Mouse (Mus musculus) megakaryocyte progenitor cell, adult 5-6 weeks (primary cell): ENCODE measurements around the gene Memo1. TPM values are rescaled to one million over a fixed set of nuclear protein-coding genes. Genes with fewer than 3 reads are reported as not detected.

Experiments
- ATAC-seq: replicated peaks from 2 replicates; pipeline ENCODE4 v1.8.0; 2016; ENCODE audit warnings: mild to moderate bottlenecking, moderate TSS enrichment, inconsistent platforms; ENCODE audit not compliant: poor library complexity
- total RNA-seq, 2 experiments: library from RNA; stranded (forward) in 1 of 2; stranded (reverse) in 1 of 2; fragments of 157-497, 149-512 nt in 1 of 2; fragments of 200-1000 nt in 1 of 2; gene quantifications; 2 replicates each; pipeline versions ENCODE4 v1.2.3 to v1.2.4; 2015 to 2017

Memo1 gene
- total RNA-seq, 2 experiments from 2014 or later, result 85.1 to 99.8 TPM

- no peak for ATAC-seq
These were observed 137.2 kb downstream of the Memo1 start for GRCm38 (mm10) chr17:74158161-74158560.

Other genes with a start within 250 kb of the Memo1 start
- gene Srd5a2, start 247.6 kb downstream of the Memo1 start, total RNA-seq (2015), result not detected in 2 replicates
- not detected in 2 replicates for gene Srd5a2, start 247.6 kb downstream of the Memo1 start, total RNA-seq (2017)
- 253 TPM in 2 replicates for gene Dpy30, start 28.4 kb upstream of the Memo1 start, total RNA-seq (2015)
- gene Dpy30, start 28.4 kb upstream of the Memo1 start, total RNA-seq (2017), result 200 and 202 TPM in 2 replicates
- 37.6 and 40.7 TPM in 2 replicates for gene Spast, start 43.5 kb upstream of the Memo1 start, total RNA-seq (2015)
- 49.5 and 60.2 TPM in 2 replicates for gene Spast, start 43.5 kb upstream of the Memo1 start, total RNA-seq (2017)
- gene Slc30a6, start 100.1 kb upstream of the Memo1 start, total RNA-seq (2015), result 20.2 and 26.4 TPM in 2 replicates
- gene Slc30a6, start 100.1 kb upstream of the Memo1 start, total RNA-seq (2017), result 14.8 and 19.6 TPM in 2 replicates
- 6.3 and 8.5 TPM in 2 replicates for gene Nlrc4, start 163.6 kb upstream of the Memo1 start, total RNA-seq (2015)
- gene Nlrc4, start 163.6 kb upstream of the Memo1 start, total RNA-seq (2017), result 8.6 and 9.4 TPM in 2 replicates
- gene Yipf4, start 194.0 kb upstream of the Memo1 start, total RNA-seq (2015), result 43.2 and 49.1 TPM in 2 replicates
- 44.0 and 55.6 TPM in 2 replicates for gene Yipf4, start 194.0 kb upstream of the Memo1 start, total RNA-seq (2017)
- gene Birc6, start 232.8 kb upstream of the Memo1 start, total RNA-seq (2015), result 159 and 181 TPM in 2 replicates
- 109 and 135 TPM in 2 replicates for gene Birc6, start 232.8 kb upstream of the Memo1 start, total RNA-seq (2017)